In the genomic region with DNA sequence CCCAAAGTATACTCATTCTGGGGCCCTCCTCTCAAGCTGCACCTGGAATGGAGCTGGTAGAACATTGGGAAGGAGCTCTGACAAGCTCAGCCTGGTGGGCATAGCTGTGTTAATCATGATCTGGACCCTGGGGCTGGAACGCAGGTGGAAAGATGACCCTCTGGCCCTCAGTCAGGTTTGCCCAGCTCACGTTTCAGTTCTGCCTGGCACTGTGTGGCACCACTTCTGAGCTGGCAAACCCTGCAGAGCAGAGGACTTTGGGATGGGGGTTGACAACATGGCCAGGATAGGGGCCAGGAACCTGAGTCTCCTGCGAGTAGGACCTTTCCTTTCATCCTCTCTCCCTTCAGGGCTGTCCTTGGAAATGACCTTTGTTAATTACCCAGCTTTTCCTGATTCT, we compare ENCODE assay signal across 24 mouse cellular contexts.
"Had no signal": no experiment of that assay in that cellular context is flagged by ENCODE, and none has a peak within 500 bp of the region (broad histone marks: within the 10 kb centered on the region; RNA-seq: fewer than 3 reads in every experiment).

No protein-coding gene starts in this region.

- DNase-seq: forebrain, postnatal 0 days; gastrocnemius, postnatal 14 days; gastrocnemius, postnatal 36 days; heart, adult 18-20 months; heart, postnatal 14 days; heart, postnatal 36 days; kidney, adult 11 months; kidney, postnatal 14 days; layer of hippocampus, postnatal 36 days; left cerebral cortex, postnatal 4 days; liver, embryonic 13.5 days; lung, adult 18-20 months had no signal

- H3K4me1 ChIP-seq: heart, embryonic 13.5 days; heart, embryonic 15.5 days; hindbrain, embryonic 15.5 days; kidney, embryonic 15.5 days; limb, embryonic 13.5 days; limb, embryonic 15.5 days had no signal

- H3K4me3 ChIP-seq: heart, embryonic 13.5 days; heart, embryonic 15.5 days; hindbrain, embryonic 13.5 days; hindbrain, embryonic 15.5 days; kidney, embryonic 15.5 days; limb, embryonic 13.5 days; limb, embryonic 15.5 days; liver, embryonic 13.5 days; liver, embryonic 15.5 days had no signal

- H3K27me3 ChIP-seq: heart, embryonic 13.5 days; heart, embryonic 15.5 days; hindbrain, embryonic 13.5 days; hindbrain, embryonic 15.5 days; limb, embryonic 13.5 days; limb, embryonic 15.5 days; liver, embryonic 13.5 days; liver, embryonic 15.5 days had no signal

- H3K9ac ChIP-seq: forebrain, postnatal 0 days; heart, embryonic 13.5 days; heart, embryonic 15.5 days; hindbrain, embryonic 13.5 days; hindbrain, embryonic 15.5 days; kidney, embryonic 15.5 days; limb, embryonic 13.5 days; limb, embryonic 15.5 days; liver, embryonic 13.5 days; liver, embryonic 15.5 days had no signal

- ATAC-seq: forebrain, postnatal 0 days; hindbrain, postnatal 0 days; intestine, embryonic 16.5 days had no signal

- H3K36me3 ChIP-seq: heart, embryonic 13.5 days; heart, embryonic 15.5 days; hindbrain, embryonic 15.5 days; kidney, embryonic 15.5 days; limb, embryonic 13.5 days; limb, embryonic 15.5 days; liver, embryonic 13.5 days; liver, embryonic 15.5 days had no signal

- H3K27ac ChIP-seq: heart, embryonic 13.5 days; heart, embryonic 15.5 days; hindbrain, embryonic 13.5 days; hindbrain, embryonic 15.5 days; hindbrain, postnatal 0 days; kidney, embryonic 15.5 days; kidney, postnatal 0 days; limb, embryonic 13.5 days; limb, embryonic 15.5 days; liver, embryonic 13.5 days had no signal

- H3K9me3 ChIP-seq: heart, embryonic 13.5 days; heart, embryonic 15.5 days; hindbrain, embryonic 13.5 days; hindbrain, embryonic 15.5 days; kidney, embryonic 15.5 days; limb, embryonic 13.5 days; limb, embryonic 15.5 days; liver, embryonic 13.5 days; liver, embryonic 15.5 days had no signal

- H3K4me2 ChIP-seq: heart, embryonic 11.5 days; heart, embryonic 13.5 days; heart, embryonic 15.5 days; hindbrain, embryonic 13.5 days; hindbrain, embryonic 15.5 days; kidney, embryonic 15.5 days; limb, embryonic 13.5 days; limb, embryonic 15.5 days; liver, embryonic 13.5 days; liver, embryonic 15.5 days had no signal
